Mouse (Mus musculus): ENCODE measurements around the gene Slc4a4.

- TF ChIP-seq EP300 (IDR thresholded peaks at IDR 0.05; ENCODE audit: low read depth) (no peak), CTCF (IDR thresholded peaks at IDR 0.05; ENCODE audit: low read depth) (no peak)
Observed at GRCm38 (mm10) chr5:88994533-88994932, 107.9 kb downstream of the Slc4a4 start.
